Mouse (Mus musculus) kidney, adult 8-10 months (tissue): ENCODE results near the gene Impg2.

Source experiments
- DNase-seq, 2 experiments: peaks; one replicate each; pipeline ENCODE4 v3.0.0; 2022

Gene Impg2

GRCm38 (mm10) chr16:56204051-56204450 is at the start of gene Impg2:
Gene Impg2, plus strand, starts transcription at chr16:56204313.
- no peak for DNase-seq

GRCm38 (mm10) chr16:56163466-56163865 is 40.6 kb upstream of the Impg2 start:
- peak in 1 of 2 experiments; percentile 20 for DNase-seq

GRCm38 (mm10) chr16:56170247-56170646 is 33.9 kb upstream of the Impg2 start:
- no peak for DNase-seq

- DNase-seq, result peak in 1 of 2 experiments; percentile 13
Observed at GRCm38 (mm10) chr16:56175867-56176581, 28.1 kb upstream of the Impg2 start.

DNA sequence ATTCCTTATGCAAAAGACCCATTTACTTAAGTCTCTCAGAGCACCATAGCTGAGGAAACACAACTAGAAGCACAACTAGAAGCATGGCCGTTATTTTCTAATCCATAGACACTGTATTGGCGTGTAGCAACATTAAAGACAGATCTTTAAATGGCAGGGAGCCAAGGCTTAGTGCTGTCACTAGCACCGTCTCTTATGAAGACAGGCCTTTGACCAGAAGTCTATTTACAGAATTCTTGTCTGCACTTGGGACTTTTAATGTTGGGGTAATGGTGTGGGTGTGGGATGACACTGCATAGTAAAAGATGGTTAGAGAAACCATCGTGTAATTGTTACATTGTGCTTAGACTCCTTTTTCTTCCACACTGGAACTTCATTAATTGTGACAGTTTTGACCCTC is 17.2 kb upstream of the Impg2 start:
- DNase-seq, result no peak

- no peak for DNase-seq
Observed at GRCm38 (mm10) chr16:56188198-56188597, 15.9 kb upstream of the Impg2 start.

GRCm38 (mm10) chr16:56212740-56213139 is 8.6 kb downstream of the Impg2 start:
- DNase-seq, result peak in 1 of 2 experiments; percentile 8

DNA sequence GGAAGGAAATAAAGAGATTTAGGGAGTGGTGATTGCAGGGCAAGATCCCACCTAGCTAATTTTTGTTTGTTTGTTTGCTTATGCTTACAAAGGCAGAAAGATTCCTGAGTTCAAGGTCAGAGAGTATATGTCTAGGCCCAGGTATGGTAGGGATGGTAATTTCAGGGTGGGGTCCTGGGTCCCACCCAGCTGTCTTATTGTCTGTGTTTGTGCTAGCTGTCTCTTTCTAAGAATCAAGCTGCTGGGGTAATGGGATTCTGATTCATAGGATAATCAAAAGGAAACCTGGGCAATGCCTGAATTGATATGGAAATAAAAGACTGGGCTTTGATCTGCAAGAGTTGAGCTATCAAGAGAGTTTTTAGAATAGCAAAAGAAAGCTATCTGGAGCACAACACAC is 23.6 kb downstream of the Impg2 start:
- DNase-seq, result no peak

- no peak for DNase-seq
Observed at GRCm38 (mm10) chr16:56229455-56229854, 25.3 kb downstream of the Impg2 start.

- peak in 1 of 2 experiments; percentile 15 for DNase-seq
Observed at GRCm38 (mm10) chr16:56231300-56231699, 27.2 kb downstream of the Impg2 start.

- DNase-seq, result no peak
Observed at GRCm38 (mm10) chr16:56232736-56233135, 28.6 kb downstream of the Impg2 start.

DNA sequence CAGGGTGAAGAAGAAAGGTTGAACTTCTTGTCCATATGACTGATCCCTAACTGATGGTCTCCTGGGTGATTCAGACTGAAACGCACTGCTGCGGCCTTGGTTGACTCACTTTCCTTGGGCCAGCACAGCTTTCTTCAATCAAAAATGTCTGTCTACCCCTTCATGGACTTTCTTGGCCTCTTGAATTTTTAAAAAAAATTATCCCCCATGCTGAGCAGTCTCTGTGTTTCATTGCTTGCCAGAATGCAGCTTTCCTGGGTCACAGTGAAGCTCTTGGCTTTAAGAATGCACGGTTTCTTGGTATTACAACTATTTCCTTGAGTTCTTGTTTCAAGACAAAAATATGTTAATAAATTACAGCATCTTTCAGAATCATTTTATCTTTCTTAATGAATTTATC is 41.9 kb downstream of the Impg2 start:
- DNase-seq, result peak in 1 of 2 experiments; percentile 6

DNA sequence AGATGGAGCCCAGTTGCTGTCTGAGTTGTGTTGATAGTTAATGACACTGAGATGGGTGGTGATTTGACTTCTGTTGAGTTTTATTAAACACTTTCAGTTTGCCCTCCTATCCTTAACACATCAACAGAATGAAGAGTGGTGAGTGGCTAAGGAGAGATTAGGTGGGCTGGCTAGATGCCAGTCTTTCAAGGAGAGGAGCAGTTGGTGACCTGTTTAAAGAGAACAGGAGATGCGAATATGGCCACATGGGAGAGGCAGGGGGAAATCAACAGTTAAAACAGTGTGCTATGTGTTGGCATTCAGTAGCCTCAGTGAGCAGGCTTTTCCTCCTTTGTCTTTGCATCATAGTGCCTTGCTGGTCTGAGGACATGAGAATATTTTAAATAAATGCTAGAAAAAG is 69.8 kb downstream of the Impg2 start:
- no peak for DNase-seq

DNA sequence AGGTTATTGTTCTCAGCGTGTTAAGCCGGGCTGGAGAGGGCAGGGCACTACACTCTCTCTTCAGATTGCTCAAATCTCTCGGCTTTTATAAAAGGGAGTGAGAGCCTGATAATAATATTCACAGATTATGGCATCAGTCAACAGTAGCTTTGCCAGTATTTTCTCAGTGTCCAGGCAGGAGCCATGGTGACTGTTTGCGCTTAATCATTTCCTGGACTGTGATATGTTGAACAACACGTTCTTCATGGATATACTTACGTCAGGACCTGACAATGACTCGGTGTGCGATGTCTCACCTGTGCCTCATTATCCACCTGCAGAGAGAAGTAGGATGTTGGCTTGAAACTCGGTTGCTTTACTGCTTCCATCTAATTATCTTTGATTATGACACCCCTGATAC is 74.9 kb downstream of the Impg2 start:
- no peak for DNase-seq

DNA sequence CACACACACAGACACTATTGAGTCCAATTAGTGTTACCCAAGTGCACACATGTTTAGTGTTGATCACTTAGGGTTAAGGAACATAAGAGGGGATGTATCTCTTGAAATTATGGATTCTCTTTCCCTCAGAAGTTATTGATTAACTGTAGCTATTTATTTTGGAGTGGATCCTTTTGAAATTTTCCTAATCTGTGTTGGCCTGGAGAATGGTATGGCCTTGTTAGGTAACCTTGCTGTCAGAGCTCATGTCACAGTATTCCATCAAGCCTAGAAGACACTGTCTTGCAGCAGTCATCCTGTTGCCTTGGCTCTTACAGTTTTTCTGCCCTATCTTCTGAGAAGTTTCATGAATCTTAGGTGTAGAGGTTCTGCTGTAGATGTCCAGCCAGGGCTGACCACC is 75.6 kb downstream of the Impg2 start:
- DNase-seq, result no peak

DNA sequence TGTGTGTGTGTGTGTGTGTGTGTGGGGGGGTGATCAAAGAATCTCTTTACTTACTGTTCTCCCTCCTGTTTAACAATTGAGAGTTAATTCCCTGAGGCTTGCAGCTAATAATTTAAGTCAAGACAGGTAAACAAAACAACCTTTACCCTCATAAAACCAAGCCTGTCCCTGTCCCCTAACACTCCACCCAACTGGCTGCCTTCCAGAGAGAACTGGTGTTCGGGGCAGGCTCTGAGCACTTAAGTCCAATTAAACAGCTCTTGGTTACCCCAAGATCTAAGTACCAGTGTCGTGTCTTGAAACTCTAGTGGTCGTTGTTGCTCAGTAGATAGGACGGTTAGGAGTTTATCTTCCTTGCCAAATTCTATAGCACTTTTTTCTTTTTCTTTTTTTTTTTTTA is 77.2 kb downstream of the Impg2 start:
- DNase-seq, result peak; percentile 4 to 25

GRCm38 (mm10) chr16:56283330-56283729 is 79.2 kb downstream of the Impg2 start:
- DNase-seq, result no peak

GRCm38 (mm10) chr16:56283873-56284272 is 79.8 kb downstream of the Impg2 start:
- no peak for DNase-seq

DNA sequence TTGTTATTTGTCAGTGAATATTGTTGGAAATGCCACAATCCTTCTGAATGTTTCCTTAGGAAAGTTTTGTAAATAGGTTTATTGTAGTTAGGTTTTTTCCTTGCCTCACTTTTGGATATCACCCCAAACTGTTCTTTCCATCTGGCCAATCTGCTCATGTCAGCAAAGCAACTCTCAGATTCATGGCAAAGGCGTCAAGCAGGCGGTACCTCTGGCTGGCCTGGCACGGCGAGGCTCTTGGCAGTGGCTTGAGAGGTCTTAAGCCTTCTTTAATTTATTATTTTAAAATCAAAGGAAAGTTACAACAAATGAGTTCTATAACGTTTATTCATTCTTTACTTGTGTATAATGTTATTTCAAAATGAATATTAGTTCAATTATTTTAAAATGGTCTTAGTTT is 82.0 kb downstream of the Impg2 start:
- DNase-seq, result no peak

DNA sequence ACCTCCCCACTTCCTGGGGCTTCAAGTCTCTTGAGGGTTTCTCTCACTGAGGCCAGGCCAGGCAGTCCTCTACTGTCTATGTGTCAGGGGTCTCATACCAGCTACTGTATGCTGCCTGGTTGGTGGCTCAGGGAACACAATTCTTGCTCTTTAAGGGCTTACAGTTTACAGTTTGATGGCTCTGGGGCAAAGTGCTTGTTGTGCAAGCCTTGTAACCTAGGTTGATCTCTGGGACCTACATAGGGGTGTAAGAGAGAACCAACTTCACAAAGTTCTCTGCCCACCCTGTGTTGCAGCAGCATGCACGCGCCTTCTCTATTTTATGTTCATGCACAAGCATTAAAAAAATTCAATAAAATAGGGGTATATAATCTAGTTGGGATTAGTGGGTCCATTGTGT is 82.9 kb downstream of the Impg2 start:
- no peak for DNase-seq

DNA sequence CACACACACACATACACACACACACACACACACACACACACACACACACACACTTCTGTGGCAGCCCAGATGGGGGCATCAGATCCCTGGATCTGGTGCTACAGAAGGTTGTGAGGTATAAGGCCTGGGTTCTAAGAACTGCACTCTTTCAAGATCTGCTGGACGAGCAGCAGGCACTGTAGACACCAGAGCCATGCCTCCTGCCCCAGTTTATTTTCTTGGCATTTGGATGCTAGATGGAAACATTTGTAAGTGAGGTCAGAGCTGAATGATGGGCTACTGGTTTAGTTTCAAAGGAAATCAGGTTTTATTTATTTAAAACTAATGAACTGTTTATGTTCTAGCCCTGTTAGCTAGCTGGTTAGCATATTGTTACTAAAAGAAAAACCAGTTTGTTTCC is 90.8 kb downstream of the Impg2 start:
- no peak for DNase-seq

DNA sequence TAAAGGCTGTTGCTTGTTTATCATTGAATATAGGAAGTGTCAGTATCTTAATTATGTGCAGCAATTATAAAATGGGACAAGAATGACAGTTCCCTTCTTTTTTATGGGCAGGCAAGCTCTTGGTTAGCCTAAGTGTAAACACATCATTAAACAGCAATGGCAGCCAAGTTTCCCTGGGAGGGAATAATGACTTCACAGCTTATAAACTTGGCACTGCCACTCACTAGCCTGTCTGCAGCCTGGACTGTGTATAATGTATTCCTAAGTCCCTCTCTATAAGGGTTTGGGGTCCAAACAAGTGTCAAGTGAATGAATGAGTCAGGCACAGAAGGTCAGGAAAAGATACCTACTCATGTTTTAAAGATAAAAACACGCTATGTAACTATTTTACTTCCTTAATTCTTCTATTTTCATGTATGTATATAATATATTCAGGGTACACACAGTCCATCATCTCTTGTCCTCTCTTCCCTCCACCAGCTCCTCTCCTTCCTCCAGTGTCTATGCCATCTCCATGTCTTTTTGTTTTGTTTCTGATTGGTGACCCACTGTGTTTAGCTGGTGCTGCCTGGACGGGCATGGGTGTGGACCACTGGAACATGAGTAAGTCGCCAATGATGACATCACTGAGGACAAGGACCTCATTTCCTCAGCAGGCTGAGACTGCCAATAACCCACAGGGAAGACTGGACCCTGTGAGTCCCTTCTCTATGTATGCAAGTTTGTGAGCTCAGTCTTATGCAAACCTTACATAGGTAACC is 92.0 kb downstream of the Impg2 start:
- DNase-seq, result no peak

DNA sequence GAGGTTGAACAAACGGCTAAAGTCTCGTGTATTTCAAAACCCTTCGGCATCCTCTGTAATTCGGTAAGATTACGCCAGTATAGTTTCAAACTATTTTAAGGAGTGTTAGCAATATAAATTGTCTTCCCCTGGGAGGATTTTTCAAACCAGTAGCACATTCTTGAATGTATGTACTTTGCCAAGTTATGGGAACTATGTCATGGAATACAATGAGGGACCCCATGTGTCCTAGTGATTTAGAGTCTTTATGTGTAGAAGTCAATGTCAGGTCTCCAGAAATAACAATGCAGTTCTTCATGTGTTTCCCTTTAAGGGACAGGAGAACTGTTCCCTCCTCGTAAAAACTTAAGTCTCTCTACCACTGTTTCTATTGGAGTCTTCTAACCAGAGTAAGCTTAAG is 94.1 kb downstream of the Impg2 start:
- no peak for DNase-seq

DNA sequence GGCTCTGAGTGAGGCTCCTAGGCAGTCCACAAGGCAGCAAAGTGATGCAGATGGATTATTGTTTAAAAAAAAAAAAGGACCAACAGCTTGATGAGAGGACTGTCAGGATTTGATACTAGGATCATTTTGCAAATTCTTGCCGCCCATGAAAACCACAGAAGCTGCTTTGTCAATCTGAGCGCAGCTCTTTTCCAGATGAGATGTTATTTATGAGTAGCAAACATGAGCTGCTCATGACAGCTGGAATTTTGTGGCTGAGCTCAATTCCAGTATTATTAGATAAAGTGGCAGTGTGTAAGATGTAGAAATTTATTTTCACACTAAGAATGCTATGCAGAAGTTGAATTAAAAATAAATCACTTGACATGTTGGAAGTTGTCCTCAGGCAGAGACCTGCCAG is 94.7 kb downstream of the Impg2 start:
- no peak for DNase-seq

- no peak for DNase-seq
Observed at GRCm38 (mm10) chr16:56302996-56303395, 98.9 kb downstream of the Impg2 start.
